Mouse (Mus musculus) telencephalon, adult 2 months (tissue): ENCODE measurements around the gene Tdpoz1.
"Not testable (repeated sequence)": the region's sequence is repeated elsewhere in the genome, so short reads cannot be mapped to it uniquely, and the experiment has no call there.

ENCODE experiments used
- DNase-seq: peaks from one replicate; pipeline ENCODE4 v3.0.0-alpha.2; 2011; ENCODE audit warnings: low read depth, low spot score

Tdpoz1 gene

GRCm38 (mm10) chr3:93676210-93676609 is at the start of gene Tdpoz1:
Gene Tdpoz1 (minus strand): TSS chr3:93676310.
- DNase-seq, result not testable (repeated sequence)

GRCm38 (mm10) chr3:93708969-93709637 is 33.0 kb upstream of the Tdpoz1 start:
- not testable (repeated sequence) for DNase-seq

GRCm38 (mm10) chr3:93692970-93693369 is 16.9 kb upstream of the Tdpoz1 start, which contains the start of gene Gm37596:
Gene Gm37596 (minus strand): TSS chr3:93693070.
- DNase-seq, result not testable (repeated sequence)

GRCm38 (mm10) chr3:93670805-93671503 is 5.2 kb downstream of the Tdpoz1 start:
- DNase-seq, result not testable (repeated sequence)

GRCm38 (mm10) chr3:93654260-93654659 is 21.9 kb downstream of the Tdpoz1 start:
- DNase-seq, result no peak

GRCm38 (mm10) chr3:93652586-93652985 is 23.5 kb downstream of the Tdpoz1 start, which contains the start of gene Tdpoz2:
Gene Tdpoz2 (minus strand): TSS chr3:93652686.
- no peak for DNase-seq

- not testable (repeated sequence) for DNase-seq
Measured at GRCm38 (mm10) chr3:93630917-93631714, 45.0 kb downstream of the Tdpoz1 start.
